Mouse (Mus musculus) MEL (cell line): ENCODE data around the gene Whrn.
A peak's percentile ranks its signal among the peaks of the same experiment; 100 is the strongest.

Experiments
- CTCF ChIP-seq, 3 experiments: IDR thresholded peaks in 2 of 3; conservative IDR thresholded peaks in 1 of 3; 2 replicates each; pipeline ENCODE4 v1.5.1; 2011 to 2012; ENCODE audit warnings: low read length in 3 of 3, low read depth in 2 of 3, mild to moderate bottlenecking in 2 of 3, improper control_type of control experiment in 1 of 3, inconsistent platforms in 1 of 3, mixed read lengths in 1 of 3, moderate library complexity in 1 of 3; ENCODE audit not compliant: control insufficient read depth in 1 of 3, insufficient read depth in 1 of 3, poor library complexity in 1 of 3, severe bottlenecking in 1 of 3
- GABPA ChIP-seq: IDR thresholded peaks from 2 replicates; pipeline ENCODE4 v1.6.1; 2012; ENCODE audit warnings: low read depth, mild to moderate bottlenecking, inconsistent platforms, low read length, improper control_type of control experiment, moderate library complexity
- GATA1 ChIP-seq: IDR thresholded peaks from 2 replicates; pipeline ENCODE4 v1.6.1; 2011; ENCODE audit warnings: low read depth, low read length, improper control_type of control experiment
- HCFC1 ChIP-seq: IDR thresholded peaks from 2 replicates; pipeline ENCODE4 v1.6.1; 2012; ENCODE audit warnings: low read depth, mild to moderate bottlenecking, inconsistent platforms, low read length, improper control_type of control experiment, moderate library complexity
- POLR2A ChIP-seq, 2 experiments: IDR thresholded peaks; 2 replicates each; pipeline ENCODE4 v1.6.1; 2011 to 2012; ENCODE audit warnings: low read length in 2 of 2, mild to moderate bottlenecking in 2 of 2, control low read depth in 1 of 2, improper control_type of control experiment in 1 of 2, low read depth in 1 of 2, moderate library complexity in 1 of 2; ENCODE audit not compliant: control insufficient read depth in 1 of 2, insufficient read depth in 1 of 2, poor library complexity in 1 of 2
- TCF12 ChIP-seq: IDR thresholded peaks from 2 replicates; pipeline ENCODE4 v1.6.1; 2014; ENCODE audit warnings: low read depth, mild to moderate bottlenecking, inconsistent platforms, low read length, improper control_type of control experiment, moderate library complexity
- USF1 ChIP-seq: IDR thresholded peaks from 2 replicates; pipeline ENCODE4 v1.6.1; 2014; ENCODE audit warnings: low read depth, mild to moderate bottlenecking, inconsistent platforms, low read length, improper control_type of control experiment, moderate library complexity
- ZMIZ1 ChIP-seq: IDR thresholded peaks from 2 replicates; pipeline ENCODE4 v1.6.1; 2012; ENCODE audit warnings: low read depth, mild to moderate bottlenecking, inconsistent platforms, low read length, improper control_type of control experiment, moderate library complexity

GRCm38 (mm10) chr4:63377483-63377882 is 118.3 kb downstream of the Whrn start:
- no peak for TF ChIP-seq TCF12
- TF ChIP-seq HCFC1, result no peak
- peak in 2 of 3 experiments; percentile 30 to 33; a peak in 4 of 6 replicates for TF ChIP-seq CTCF (IDR thresholded peaks at IDR 0.05 in 2 of 3, conservative IDR thresholded peaks at IDR 0.05 in 1 of 3; ENCODE audit: control insufficient read depth in 1 of 3, insufficient read depth in 1 of 3, low read depth in 2 of 3, low read length in 3 of 3, poor library complexity in 1 of 3, severe bottlenecking in 1 of 3)
- no peak for TF ChIP-seq USF1
- no peak for TF ChIP-seq GABPA
- TF ChIP-seq POLR2A (IDR thresholded peaks at IDR 0.05; ENCODE audit: control insufficient read depth in 1 of 2, insufficient read depth in 1 of 2, low read depth in 1 of 2, low read length in 2 of 2, poor library complexity in 1 of 2), result no peak
- no peak for TF ChIP-seq GATA1
- TF ChIP-seq ZMIZ1, result no peak
